ENCODE assay signal across 15 mouse cellular contexts in the genomic region with DNA sequence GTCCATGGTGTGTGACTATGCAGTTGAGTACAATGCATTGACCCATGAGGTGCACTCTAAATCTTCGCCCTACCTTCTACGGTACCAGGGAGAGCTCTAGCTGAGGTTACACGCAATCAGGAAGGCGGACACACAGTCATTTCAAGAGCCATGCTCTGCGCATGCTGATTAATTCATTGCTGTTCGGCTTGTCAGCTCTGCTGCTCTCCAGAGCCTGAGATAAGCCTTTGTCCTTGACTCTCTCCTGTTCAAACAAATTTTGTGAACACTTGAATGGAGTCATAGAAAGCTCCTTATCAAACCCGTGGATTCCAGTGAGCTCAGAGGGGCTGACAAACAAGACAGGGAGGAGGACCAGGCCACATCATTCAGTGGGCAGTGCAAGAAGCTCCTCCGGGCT.
DNase-seq lines count a peak whose midpoint lies in the region; ATAC-seq and TF ChIP-seq lines count a peak whose summit lies in the region.
"Had no signal": no experiment of that assay in that cellular context is flagged by ENCODE, and none has a peak within 500 bp of the region (broad histone marks: within the 10 kb centered on the region; RNA-seq: fewer than 3 reads in every experiment).

No protein-coding gene starts in this region.

- no peaks in the 10 kb centered on the region for H3K4me1 ChIP-seq in forebrain, embryonic 14.5 days (ENCODE audit: control insufficient read depth, insufficient read depth, low read length)
- H3K4me1 ChIP-seq in forebrain, postnatal 0 days (ENCODE audit: insufficient read depth), result no peaks in the 10 kb centered on the region
- H3K4me1 ChIP-seq in heart, adult 2 months (ENCODE audit: control insufficient read depth, insufficient read depth, low read length), result peaks cover 2% of the 10 kb centered on the region; the same call in 1 of the 2 replicates

- H3K27ac ChIP-seq in forebrain, embryonic 14.5 days (ENCODE audit: low read depth, low read length), result no peak overlapping the region
- no peak overlapping the region for H3K27ac ChIP-seq in forebrain, postnatal 0 days (ENCODE audit: low read depth, low read length)
- H3K27ac ChIP-seq in heart, adult 2 months, result no peak overlapping the region
- H3K27ac ChIP-seq: embryonic facial prominence, embryonic 13.5 days; kidney, embryonic 15.5 days; midbrain, embryonic 12.5 days had no signal

- H3K4me3 ChIP-seq in forebrain, embryonic 14.5 days (ENCODE audit: low read depth, low read length), result no peak overlapping the region
- H3K4me3 ChIP-seq in forebrain, postnatal 0 days (ENCODE audit: low read depth, low read length), result no peak overlapping the region
- H3K4me3 ChIP-seq in heart, adult 2 months, result no peak overlapping the region
- H3K4me3 ChIP-seq: embryonic facial prominence, embryonic 13.5 days; kidney, embryonic 15.5 days; midbrain, embryonic 12.5 days had no signal

- intact Hi-C loops in heart, adult 2 months (cut with DNase I), result no loop called here

- WGBS in forebrain, embryonic 14.5 days, result 69% methylated on average over 8 of the region's 8 CpGs
- 68% methylated on average over 8 of the region's 8 CpGs for WGBS in forebrain, postnatal 0 days
- WGBS in heart, adult 2 months, result 50% methylated on average over 8 of the region's 8 CpGs

- H3K36me3 ChIP-seq in forebrain, embryonic 14.5 days (ENCODE audit: control insufficient read depth, insufficient read depth, low read length), result no peaks in the 10 kb centered on the region
- H3K36me3 ChIP-seq in forebrain, postnatal 0 days (ENCODE audit: insufficient read depth), result no peaks in the 10 kb centered on the region
- no peaks in the 10 kb centered on the region for H3K36me3 ChIP-seq in heart, adult 2 months (ENCODE audit: control insufficient read depth, insufficient read depth, low read length)
- H3K36me3 ChIP-seq: embryonic facial prominence, embryonic 13.5 days; kidney, embryonic 15.5 days; midbrain, embryonic 12.5 days had no signal

- no peaks in the 10 kb centered on the region for H3K9me3 ChIP-seq in forebrain, embryonic 14.5 days (replicated peaks; ENCODE audit: control insufficient read depth, low read length)
- no peaks in the 10 kb centered on the region for H3K9me3 ChIP-seq in forebrain, postnatal 0 days (ENCODE audit: low read length)
- H3K9me3 ChIP-seq: embryonic facial prominence, embryonic 13.5 days; kidney, embryonic 15.5 days; midbrain, embryonic 12.5 days had no signal

- no peaks in the 10 kb centered on the region for H3K79me2 ChIP-seq in heart, adult 2 months (replicated peaks; ENCODE audit: control insufficient read depth, insufficient read depth, low read length)

- no peak for TF ChIP-seq CTCF in forebrain, postnatal 0 days (IDR thresholded peaks at IDR 0.05; ENCODE audit: low read depth)
- no peak for TF ChIP-seq CTCF in heart, adult 2 months (IDR thresholded peaks at IDR 0.05)

- 0 out of 2 replicates have a peak, but pooled peaks have one; percentile 10 for ATAC-seq in forebrain, embryonic 14.5 days
- ATAC-seq in forebrain, postnatal 0 days, result no peak

- no peak overlapping the region for H3K4me2 ChIP-seq in forebrain, embryonic 14.5 days (ENCODE audit: low read length)
- H3K4me2 ChIP-seq in forebrain, postnatal 0 days (ENCODE audit: low read depth), result no peak overlapping the region
- H3K4me2 ChIP-seq: embryonic facial prominence, embryonic 13.5 days; kidney, embryonic 15.5 days; midbrain, embryonic 12.5 days had no signal

- no peaks in the 10 kb centered on the region for H3K27me3 ChIP-seq in forebrain, embryonic 14.5 days (replicated peaks; ENCODE audit: control insufficient read depth, insufficient read depth, low read length)
- no peaks in the 10 kb centered on the region for H3K27me3 ChIP-seq in forebrain, postnatal 0 days (ENCODE audit: insufficient read depth, low read length)
- H3K27me3 ChIP-seq in heart, adult 2 months (ENCODE audit: control insufficient read depth, insufficient read depth, low read length), result no peaks in the 10 kb centered on the region
- H3K27me3 ChIP-seq: embryonic facial prominence, embryonic 13.5 days; kidney, embryonic 15.5 days; midbrain, embryonic 12.5 days had no signal

- H3K9ac ChIP-seq in forebrain, embryonic 14.5 days (ENCODE audit: low read length), result no peak overlapping the region
- H3K9ac ChIP-seq in forebrain, postnatal 0 days, result no peak overlapping the region
- no peak overlapping the region for H3K9ac ChIP-seq in heart, adult 2 months (ENCODE audit: low read depth, low read length)
- H3K9ac ChIP-seq: embryonic facial prominence, embryonic 13.5 days; kidney, embryonic 15.5 days; midbrain, embryonic 12.5 days had no signal

- no peak for DNase-seq in forebrain, embryonic 14.5 days (ENCODE audit: low spot score)
- no peak for DNase-seq in forebrain, postnatal 0 days
- peak; percentile 16 for DNase-seq in heart, postnatal 4 days
- DNase-seq in heart, adult 2 months, result no peak
- peak; percentile 33 for DNase-seq in lung, postnatal 36 days
- DNase-seq in lung, postnatal 25 days (ENCODE audit: low spot score), result no peak
- DNase-seq in induced T-regulatory cell, adult 2 months (ENCODE audit: low read depth), result peak; percentile 6
- no peak for DNase-seq in neural tube, embryonic 10.5 days (ENCODE audit: extremely low spot score, low spot score)
- DNase-seq: adrenal gland, postnatal 25 days; cerebellum, adult 9-11 months; gastrocnemius, postnatal 10 days; right cerebral cortex, adult 18-20 months had no signal

- no peak for TF ChIP-seq POLR2A in heart, adult 2 months (IDR thresholded peaks at IDR 0.05; ENCODE audit: insufficient read depth, low read depth, low read length)

- TF ChIP-seq EP300 in heart, adult 2 months (IDR thresholded peaks at IDR 0.05; ENCODE audit: insufficient read depth, low read depth, low read length), result no peak

Comparison
In these comparisons a context has a peak if more than half of its experiments do, and no peak if none do; other contexts are left out.
1. DNase-seq: peak in heart, postnatal 4 days (single experiment), lung, postnatal 36 days (single experiment) and induced T-regulatory cell, adult 2 months (single experiment); none in forebrain, embryonic 14.5 days (single experiment), forebrain, postnatal 0 days (single experiment), heart, adult 2 months (0 of 2), lung, postnatal 25 days (single experiment) and neural tube, embryonic 10.5 days (single experiment).